Mouse (Mus musculus) ES-CJ7 (cell line): ENCODE measurements at regions not wholly inside any gene's neighbourhood (a gene's known extent, or its start where the extent isn't known, plus 50 kb on each side); places are given as distances from the start of the nearest gene placed in this dataset.

Experiments
- DNase-seq: peaks from one replicate; pipeline ENCODE4 v3.0.0; 2011; ENCODE audit warnings: low read depth, low spot score

DNA sequence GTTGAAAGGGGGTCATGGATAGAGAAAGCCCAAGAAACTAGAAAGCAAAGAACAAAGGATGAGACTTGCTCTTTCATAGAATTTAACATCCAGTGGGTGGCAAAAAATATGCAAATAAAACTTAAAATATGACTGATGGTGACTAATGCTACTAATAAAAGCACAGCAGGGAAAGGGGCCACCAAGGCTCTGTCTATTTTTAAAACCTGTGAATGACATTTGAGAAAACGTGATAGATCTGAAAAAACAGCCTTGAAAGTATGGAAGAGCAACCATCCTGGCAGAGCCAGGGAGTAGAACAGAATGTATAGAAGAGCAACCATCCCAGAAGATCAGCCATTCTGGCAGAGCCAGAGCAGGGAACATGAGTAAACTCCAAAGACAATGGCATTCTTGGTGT lies 91.9 kb upstream of the Hs3st1 start:
- no peak for DNase-seq

DNA sequence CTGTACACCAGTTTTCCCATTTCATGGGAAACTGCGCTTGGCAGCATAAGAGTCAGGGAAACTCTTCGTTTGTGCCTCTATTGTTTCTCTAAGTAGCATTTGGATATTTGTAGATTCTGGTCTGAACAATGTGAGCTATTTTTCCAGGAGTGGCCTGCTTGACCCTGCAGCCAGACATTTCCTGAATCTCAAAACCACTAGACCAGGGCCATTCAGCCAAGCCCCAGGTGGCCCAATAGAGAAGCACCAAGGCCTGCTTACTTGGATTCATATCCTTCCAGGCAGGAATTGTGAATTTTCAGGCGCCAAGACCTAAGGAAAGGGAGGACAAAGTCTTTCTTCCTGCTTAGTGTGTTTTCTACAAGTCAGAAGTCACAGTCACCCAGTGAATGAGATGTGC lies 85.9 kb upstream of the Hs3st1 start:
- no peak for DNase-seq

- DNase-seq: no peak
Measured at GRCm38 (mm10) chr5:39840576-39840975, 85.3 kb upstream of the Hs3st1 start.

DNA sequence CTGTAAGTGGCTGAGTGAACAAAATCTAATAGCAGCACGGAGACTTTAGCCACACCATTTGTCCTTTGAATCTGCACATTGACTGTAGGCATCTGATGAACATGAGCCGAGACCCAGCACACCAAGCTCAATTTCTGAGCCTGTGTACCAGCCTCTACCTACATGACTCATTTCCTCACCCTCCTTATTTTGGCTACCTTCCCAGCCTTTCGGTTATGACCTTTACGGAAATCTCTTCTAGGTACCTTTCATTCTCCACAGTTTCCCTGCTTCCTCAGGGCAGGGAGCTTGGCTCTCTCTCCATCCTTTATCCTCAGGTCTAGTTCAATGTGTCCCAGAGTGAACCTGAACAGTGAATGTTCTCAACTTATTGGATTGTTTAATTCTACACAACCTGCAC lies 77.3 kb upstream of the Hs3st1 start:
- DNase-seq: no peak

DNA sequence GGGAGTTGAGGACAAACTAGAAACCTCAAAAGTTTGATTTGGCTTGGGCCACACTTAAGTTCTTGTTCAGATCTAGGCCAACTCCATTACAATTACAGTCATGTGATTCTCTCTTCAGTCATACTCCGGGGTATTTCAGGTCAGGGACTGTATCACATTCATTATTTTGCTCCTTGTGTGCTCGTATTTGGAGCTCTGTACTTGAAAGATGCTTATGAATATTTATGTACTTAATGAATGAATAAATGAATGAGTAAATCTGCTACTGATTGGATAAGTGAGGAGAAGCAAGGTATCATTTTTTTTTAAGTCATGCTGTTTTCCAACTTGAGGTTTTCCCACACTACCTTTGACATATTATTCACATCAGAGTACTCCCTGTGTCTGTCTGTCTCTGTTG lies 69.4 kb upstream of the Hs3st1 start:
- no peak for DNase-seq

- DNase-seq: no peak
Measured at GRCm38 (mm10) chr5:39806643-39807042, 51.4 kb upstream of the Hs3st1 start.
